Mouse (Mus musculus): Measurements from ENCODE around the gene Mical3. TPM values are rescaled to one million over a fixed set of nuclear protein-coding genes. Genes with fewer than 3 reads are reported as not detected.

Mical3 gene
- total and polyA plus RNA-seq, 2 experiments from 2014 or later, result 30.8 to 94.8 TPM

GRCm38 (mm10) chr6:121063771-121064170 lies 67.0 kb downstream of the Mical3 start:
- Histone ChIP-seq H3K9ac (replicated peaks; ENCODE audit: low read depth, low read length) (no peak overlapping the region), H3K36me3 (replicated peaks; ENCODE audit: control insufficient read depth, insufficient read depth, low read length) (no peaks in the 10 kb centered on the region), H3K27ac (ENCODE audit: low read depth) (peak overlapping the region; percentile 68), H3K4me1 (ENCODE audit: control insufficient read depth, insufficient read depth) (peaks cover 52% of the 10 kb centered on the region), H3K9me3 (replicated peaks; ENCODE audit: control insufficient read depth, low read length) (no peaks in the 10 kb centered on the region), H3K4me3 (ENCODE audit: low read depth, low read length) (no peak overlapping the region), H3K4me2 (ENCODE audit: low read depth, low read length) (no peak overlapping the region), H3K27me3 (ENCODE audit: control insufficient read depth, insufficient read depth, low read length) (no peaks in the 10 kb centered on the region)
- DNase-seq (ENCODE audit: low spot score), result no peak
- no peak for TF ChIP-seq EP300 (IDR thresholded peaks at IDR 0.05; ENCODE audit: low read depth)
- TF ChIP-seq CTCF (IDR thresholded peaks at IDR 0.05; ENCODE audit: low read depth), result no peak
- WGBS, result 75% methylated on average over 8 of the region's 8 CpGs
- no peak for ATAC-seq (ENCODE audit: insufficient read depth, low read depth)

GRCm38 (mm10) chr6:121062891-121063408 lies 67.8 kb downstream of the Mical3 start:
- WGBS, result 85% methylated on average over 17 of the region's 17 CpGs
- H3K4me2 ChIP-seq (ENCODE audit: low read depth, low read length), result no peak overlapping the region
- TF ChIP-seq EP300 (IDR thresholded peaks at IDR 0.05; ENCODE audit: low read depth), result no peak
- no peak for TF ChIP-seq CTCF (IDR thresholded peaks at IDR 0.05; ENCODE audit: low read depth)
- H3K9ac ChIP-seq (replicated peaks; ENCODE audit: low read depth, low read length), result no peak overlapping the region
- H3K4me1 ChIP-seq (ENCODE audit: control insufficient read depth, insufficient read depth), result peaks cover 43% of the 10 kb centered on the region
- no peaks in the 10 kb centered on the region for H3K27me3 ChIP-seq (ENCODE audit: control insufficient read depth, insufficient read depth, low read length)
- H3K9me3 ChIP-seq (replicated peaks; ENCODE audit: control insufficient read depth, low read length), result no peaks in the 10 kb centered on the region
- H3K4me3 ChIP-seq (ENCODE audit: low read depth, low read length), result no peak overlapping the region
- no peaks in the 10 kb centered on the region for H3K36me3 ChIP-seq (replicated peaks; ENCODE audit: control insufficient read depth, insufficient read depth, low read length)
- no peak overlapping the region; the same call in 1 of the 2 replicates for H3K27ac ChIP-seq (ENCODE audit: low read depth)
- DNase-seq (ENCODE audit: low spot score) (no peak), ATAC-seq (ENCODE audit: insufficient read depth, low read depth) (no peak)

GRCm38 (mm10) chr6:121058039-121058438 lies 72.8 kb downstream of the Mical3 start:
- no peak overlapping the region for H3K9ac ChIP-seq (replicated peaks; ENCODE audit: low read depth, low read length)
- 81% methylated on average over 2 of the region's 2 CpGs for WGBS
- H3K9me3 ChIP-seq (replicated peaks; ENCODE audit: control insufficient read depth, low read length), result no peaks in the 10 kb centered on the region
- no peak for TF ChIP-seq EP300 (IDR thresholded peaks at IDR 0.05; ENCODE audit: low read depth)
- TF ChIP-seq CTCF (IDR thresholded peaks at IDR 0.05; ENCODE audit: low read depth), result no peak
- H3K4me1 ChIP-seq (ENCODE audit: control insufficient read depth, insufficient read depth), result peaks cover 42% of the 10 kb centered on the region
- no peak overlapping the region for H3K4me3 ChIP-seq (ENCODE audit: low read depth, low read length)
- no peak for ATAC-seq (ENCODE audit: insufficient read depth, low read depth)
- H3K36me3 ChIP-seq (replicated peaks; ENCODE audit: control insufficient read depth, insufficient read depth, low read length), result no peaks in the 10 kb centered on the region
- DNase-seq (ENCODE audit: low spot score), result no peak
- H3K27me3 ChIP-seq (ENCODE audit: control insufficient read depth, insufficient read depth, low read length), result no peaks in the 10 kb centered on the region
- H3K4me2 ChIP-seq (ENCODE audit: low read depth, low read length), result no peak overlapping the region
- no peak overlapping the region for H3K27ac ChIP-seq (ENCODE audit: low read depth)

GRCm38 (mm10) chr6:121057181-121057956 lies 73.4 kb downstream of the Mical3 start:
- Histone ChIP-seq H3K4me1 (ENCODE audit: control insufficient read depth, insufficient read depth) (peaks cover 49% of the 10 kb centered on the region), H3K27ac (ENCODE audit: low read depth) (peak overlapping the region; percentile 47; the same call in 1 of the 2 replicates), H3K9me3 (replicated peaks; ENCODE audit: control insufficient read depth, low read length) (no peaks in the 10 kb centered on the region), H3K27me3 (ENCODE audit: control insufficient read depth, insufficient read depth, low read length) (no peaks in the 10 kb centered on the region), H3K36me3 (replicated peaks; ENCODE audit: control insufficient read depth, insufficient read depth, low read length) (no peaks in the 10 kb centered on the region), H3K4me3 (ENCODE audit: low read depth, low read length) (no peak overlapping the region), H3K4me2 (ENCODE audit: low read depth, low read length) (no peak overlapping the region), H3K9ac (replicated peaks; ENCODE audit: low read depth, low read length) (no peak overlapping the region)
- WGBS, result 71% methylated on average over 22 of the region's 22 CpGs
- ATAC-seq (ENCODE audit: insufficient read depth, low read depth), result no peak
- DNase-seq (ENCODE audit: low spot score), result no peak
- TF ChIP-seq CTCF (IDR thresholded peaks at IDR 0.05; ENCODE audit: low read depth), result no peak
- TF ChIP-seq EP300 (IDR thresholded peaks at IDR 0.05; ENCODE audit: low read depth), result no peak

- H3K27ac ChIP-seq (ENCODE audit: low read depth), result peak overlapping the region; percentile 96
- WGBS, result 28% methylated on average over 3 of the region's 3 CpGs
- ATAC-seq (ENCODE audit: insufficient read depth, low read depth), result no peak
- TF ChIP-seq EP300 (IDR thresholded peaks at IDR 0.05; ENCODE audit: low read depth), result no peak
- TF ChIP-seq CTCF (IDR thresholded peaks at IDR 0.05; ENCODE audit: low read depth), result no peak
- no peak for DNase-seq (ENCODE audit: low spot score)
- no peaks in the 10 kb centered on the region for H3K9me3 ChIP-seq (replicated peaks; ENCODE audit: control insufficient read depth, low read length)
- peaks cover 59% of the 10 kb centered on the region for H3K4me1 ChIP-seq (ENCODE audit: control insufficient read depth, insufficient read depth)
- no peak overlapping the region for H3K4me3 ChIP-seq (ENCODE audit: low read depth, low read length)
- H3K27me3 ChIP-seq (ENCODE audit: control insufficient read depth, insufficient read depth, low read length), result no peaks in the 10 kb centered on the region
- no peak overlapping the region for H3K9ac ChIP-seq (replicated peaks; ENCODE audit: low read depth, low read length)
- no peaks in the 10 kb centered on the region for H3K36me3 ChIP-seq (replicated peaks; ENCODE audit: control insufficient read depth, insufficient read depth, low read length)
- no peak overlapping the region for H3K4me2 ChIP-seq (ENCODE audit: low read depth, low read length)
Observed at GRCm38 (mm10) chr6:121055496-121055895, 75.3 kb downstream of the Mical3 start.

Measured in heart, postnatal 0 days (tissue).